Mouse (Mus musculus) cerebellum, adult 8-10 months (tissue): ENCODE measurements around the gene Bub1b.

ENCODE experiments used
- DNase-seq: peaks from one replicate; pipeline ENCODE4 v3.0.0; 2022

The Bub1b gene

GRCm38 (mm10) chr2:118667181-118667580, 69.2 kb downstream of the Bub1b start:
- no peak for DNase-seq

GRCm38 (mm10) chr2:118669245-118669644, 71.2 kb downstream of the Bub1b start:
- no peak for DNase-seq

GRCm38 (mm10) chr2:118669785-118670184, 71.8 kb downstream of the Bub1b start:
- no peak for DNase-seq

- DNase-seq, result no peak
Measured at GRCm38 (mm10) chr2:118671728-118672127, 73.7 kb downstream of the Bub1b start.

GRCm38 (mm10) chr2:118673686-118674465, 75.9 kb downstream of the Bub1b start:
- no peak for DNase-seq

GRCm38 (mm10) chr2:118674500-118674899, 76.5 kb downstream of the Bub1b start:
- DNase-seq, result no peak

- peak; percentile 16 for DNase-seq
Measured at GRCm38 (mm10) chr2:118676839-118677741, 79.1 kb downstream of the Bub1b start.

- peak; percentile 48 for DNase-seq
Measured at GRCm38 (mm10) chr2:118677817-118678216, 79.8 kb downstream of the Bub1b start.

- DNase-seq, result no peak
Measured at GRCm38 (mm10) chr2:118679577-118679976, 81.6 kb downstream of the Bub1b start.

- no peak for DNase-seq
Measured at GRCm38 (mm10) chr2:118680926-118681325, 82.9 kb downstream of the Bub1b start.

GRCm38 (mm10) chr2:118682544-118683260, 84.7 kb downstream of the Bub1b start:
- no peak for DNase-seq

- DNase-seq, result no peak
Measured at GRCm38 (mm10) chr2:118685088-118685487, 87.1 kb downstream of the Bub1b start.

GRCm38 (mm10) chr2:118686693-118687092, 88.7 kb downstream of the Bub1b start:
- no peak for DNase-seq

- DNase-seq, result no peak
Measured at GRCm38 (mm10) chr2:118687791-118688190, 89.8 kb downstream of the Bub1b start.

GRCm38 (mm10) chr2:118689875-118690274, 91.9 kb downstream of the Bub1b start:
- DNase-seq, result no peak
